Mouse (Mus musculus) spleen, embryonic (tissue): ENCODE data around the gene Higd1c.
"Not testable (repeated sequence)": the region's sequence is repeated elsewhere in the genome, so short reads cannot be mapped to it uniquely, and the experiment has no call there.

ENCODE experiments used
- CTCF ChIA-PET: fragments of 350-600 bp; sonication (Branson Sonifier 250); formaldehyde crosslinking; loops from one replicate; lab custom pipeline; 2022; lab: Charles Lee

The Higd1c gene

GRCm38 (mm10) chr15:100353399-100353798, 10.9 kb upstream of the Higd1c start:
- CTCF ChIA-PET, result not testable (repeated sequence)

GRCm38 (mm10) chr15:100355876-100356275, 8.5 kb upstream of the Higd1c start:
- CTCF ChIA-PET, result no interaction called here

DNA sequence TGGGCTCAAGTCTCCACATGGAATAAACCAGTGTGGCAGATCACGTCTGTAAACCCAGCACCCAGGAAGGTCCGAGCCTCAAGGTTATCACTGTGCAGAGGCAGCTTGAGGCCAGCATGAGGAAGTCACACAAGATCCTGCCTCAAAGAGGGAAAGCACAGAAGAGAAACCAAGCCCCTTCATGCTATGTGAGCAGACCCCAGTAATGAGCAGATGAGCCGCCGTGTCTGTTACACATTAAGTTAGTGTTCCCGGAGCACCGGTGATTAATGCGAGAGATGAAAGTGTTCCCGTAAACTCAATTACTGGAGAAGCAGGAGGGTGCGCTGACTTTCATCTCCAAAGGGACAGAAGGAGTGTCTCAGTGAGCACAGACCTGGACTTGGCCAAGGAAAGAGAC, 1.6 kb downstream of the Higd1c start:
- CTCF ChIA-PET, result not testable (repeated sequence)

DNA sequence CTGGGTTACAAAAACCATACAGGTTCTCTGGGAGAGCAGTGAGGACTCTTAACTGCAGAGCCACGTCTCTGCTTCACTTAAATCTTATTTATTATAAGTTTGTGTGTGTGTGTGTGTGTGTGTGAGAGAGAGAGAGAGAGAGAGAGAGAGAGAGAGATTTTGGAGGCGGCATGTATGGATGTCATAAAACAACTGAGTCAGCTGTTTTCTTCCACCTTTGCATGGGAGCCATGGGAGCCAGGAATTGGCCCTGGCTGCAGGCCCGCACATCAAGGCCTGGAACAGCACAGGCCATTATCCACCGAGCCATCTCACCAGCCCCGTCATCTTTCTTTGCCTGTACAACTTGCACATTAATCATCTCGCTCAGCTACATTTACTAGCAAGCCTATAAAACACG, 2.8 kb downstream of the Higd1c start:
- CTCF ChIA-PET, result no interaction called here

DNA sequence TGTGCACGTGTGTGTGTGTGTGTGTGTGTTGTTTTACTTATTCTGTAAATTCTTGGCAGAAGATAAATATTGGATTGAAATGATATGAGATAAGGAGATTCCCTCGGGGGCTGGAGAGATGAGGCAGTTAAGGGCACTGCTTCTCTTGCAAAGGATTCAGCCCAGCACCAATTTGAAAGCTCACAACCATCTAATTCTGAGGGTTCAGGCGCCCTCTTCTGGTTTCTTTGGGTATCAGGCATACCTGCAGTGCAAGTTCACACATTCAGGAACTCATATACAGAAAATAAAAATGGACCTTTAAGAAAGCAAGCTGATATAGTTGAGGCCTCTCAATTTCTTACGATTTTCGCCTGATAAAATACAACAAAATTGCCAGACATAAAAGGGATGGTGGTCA, 10.7 kb downstream of the Higd1c start:
- CTCF ChIA-PET, result interaction anchor here (0.6 kb wide), 1 partner anchor 73 kb away, joined by 5 read pairs; no protein-coding TSS in a partner anchor

GRCm38 (mm10) chr15:100377847-100378505, 13.6 kb downstream of the Higd1c start:
- CTCF ChIA-PET, result not testable (repeated sequence)

DNA sequence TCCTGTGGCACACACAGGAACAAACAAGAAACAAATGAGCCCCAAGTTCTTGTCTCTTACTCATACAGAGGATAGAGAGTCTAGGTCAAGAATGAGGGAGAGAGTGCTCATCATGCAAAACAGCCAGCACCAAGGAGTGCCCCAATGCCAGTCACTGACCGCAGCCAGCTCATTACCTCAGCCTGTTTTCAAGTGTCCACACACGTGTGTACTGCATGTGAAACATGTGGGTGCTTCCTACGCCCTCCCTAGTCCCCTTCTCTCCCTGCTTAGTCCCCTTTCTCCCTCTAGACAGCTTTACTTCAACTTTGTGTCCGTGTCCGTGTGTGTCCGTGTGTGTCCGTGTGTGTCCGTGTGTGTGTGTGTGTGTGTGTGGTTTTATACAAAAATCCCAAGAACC, 15.3 kb downstream of the Higd1c start:
- CTCF ChIA-PET, result interaction anchor here (0.6 kb wide), 1 partner anchor 122 kb away, joined by 5 read pairs; no protein-coding TSS in a partner anchor

- CTCF ChIA-PET, result no interaction called here
Observed at GRCm38 (mm10) chr15:100380104-100380503, 15.8 kb downstream of the Higd1c start.

DNA sequence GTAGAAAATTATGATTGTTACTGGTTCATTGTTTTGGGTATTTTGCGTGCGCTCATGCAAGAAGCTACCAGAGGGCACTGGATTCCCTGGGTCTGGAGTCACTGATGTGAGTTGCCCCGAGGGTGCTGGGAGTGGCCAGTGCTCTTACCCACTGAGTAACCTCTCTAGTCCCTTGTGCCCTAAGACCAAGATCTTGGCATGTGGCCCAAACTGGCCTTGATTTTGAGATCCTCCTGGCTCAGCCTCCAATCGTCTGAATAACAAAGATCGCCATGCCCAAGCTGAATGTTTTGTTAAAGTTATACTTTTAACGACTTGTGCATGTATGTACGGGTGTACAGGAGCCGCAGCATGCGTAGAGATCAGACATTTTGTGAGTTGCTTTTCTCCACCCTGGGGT, 21.4 kb downstream of the Higd1c start:
- CTCF ChIA-PET, result interaction anchor here (1.3 kb wide), 1 partner anchor 70 kb away, joined by 3 read pairs; no protein-coding TSS in a partner anchor

- CTCF ChIA-PET, result interaction anchor here (0.6 kb wide), 1 partner anchor 35 kb away, joined by 4 read pairs; no protein-coding TSS in a partner anchor
Observed at GRCm38 (mm10) chr15:100387544-100388223, 23.3 kb downstream of the Higd1c start.

GRCm38 (mm10) chr15:100388224-100388835, 24.0 kb downstream of the Higd1c start:
- CTCF ChIA-PET, result interaction anchor here (0.6 kb wide), 1 partner anchor 35 kb away, joined by 4 read pairs; no protein-coding TSS in a partner anchor

DNA sequence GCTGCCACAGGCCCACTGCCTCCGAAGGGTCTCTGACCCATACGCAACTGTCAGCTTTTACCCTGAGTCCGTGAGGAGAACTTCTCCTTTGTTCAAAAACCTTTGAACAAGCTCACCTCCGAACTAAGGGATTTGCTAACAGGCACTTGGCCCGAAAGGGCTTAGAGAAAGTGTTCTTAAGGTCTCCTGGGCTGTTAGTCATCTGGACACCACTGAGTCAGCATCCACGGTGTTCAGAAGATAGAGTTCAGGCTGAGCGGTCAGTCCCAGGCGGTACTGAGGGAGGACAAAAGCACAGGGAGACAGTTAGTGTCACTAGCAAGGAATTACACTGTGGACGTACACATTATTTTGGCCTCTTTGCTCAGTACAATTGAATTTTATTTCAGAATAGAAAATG, 24.5 kb downstream of the Higd1c start:
- CTCF ChIA-PET, result no interaction called here

- CTCF ChIA-PET, result no interaction called here
Observed at GRCm38 (mm10) chr15:100391066-100391465, 26.7 kb downstream of the Higd1c start.

DNA sequence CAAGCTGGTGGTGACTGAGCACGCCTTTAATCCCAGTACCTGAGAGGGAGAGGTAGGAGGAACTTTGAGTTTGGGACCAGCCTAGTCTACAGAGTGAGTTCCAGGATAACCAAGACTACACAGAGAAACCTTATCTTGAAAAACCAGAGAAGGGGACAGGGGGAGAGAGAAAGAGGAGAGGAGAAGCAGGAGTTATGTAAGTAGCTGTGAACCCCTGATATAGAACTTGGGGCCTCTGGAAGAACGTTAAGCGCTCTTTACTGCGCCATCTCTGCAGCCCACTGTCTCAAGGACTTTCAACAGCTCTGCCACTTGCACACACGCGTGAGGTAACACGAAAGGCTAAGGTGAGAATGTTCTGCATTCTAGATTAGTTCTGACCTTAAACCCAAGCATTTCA, 27.3 kb downstream of the Higd1c start:
- CTCF ChIA-PET, result no interaction called here

DNA sequence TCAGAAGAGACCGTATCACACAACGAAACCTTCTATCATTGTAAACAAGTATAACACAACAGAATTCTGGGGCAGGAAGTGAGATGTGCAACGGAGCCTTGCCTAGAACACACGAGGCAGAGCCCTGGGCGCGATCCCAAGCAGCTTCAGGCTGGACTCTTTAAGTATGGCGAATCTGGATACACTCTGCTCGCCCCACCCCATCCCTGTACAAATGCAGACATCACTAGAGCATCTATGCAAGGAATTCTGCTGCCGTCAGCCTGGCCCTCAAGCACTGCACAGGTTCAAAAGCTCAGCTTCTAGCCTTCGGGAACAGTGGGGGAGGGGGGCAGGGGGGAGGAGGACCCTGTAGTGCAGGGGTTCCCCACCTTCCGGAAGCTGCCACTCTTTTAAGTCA, 28.7 kb downstream of the Higd1c start:
- CTCF ChIA-PET, result no interaction called here

- CTCF ChIA-PET, result no interaction called here
Observed at GRCm38 (mm10) chr15:100395561-100395960, 31.2 kb downstream of the Higd1c start.

GRCm38 (mm10) chr15:100400592-100401250, 36.4 kb downstream of the Higd1c start:
- CTCF ChIA-PET, result interaction anchor here (0.6 kb wide), 1 partner anchor 138 kb away, joined by 3 read pairs; no protein-coding TSS in a partner anchor

GRCm38 (mm10) chr15:100401811-100402210, 37.5 kb downstream of the Higd1c start:
- CTCF ChIA-PET, result no interaction called here

GRCm38 (mm10) chr15:100402347-100402746, 38.0 kb downstream of the Higd1c start:
- CTCF ChIA-PET, result no interaction called here

DNA sequence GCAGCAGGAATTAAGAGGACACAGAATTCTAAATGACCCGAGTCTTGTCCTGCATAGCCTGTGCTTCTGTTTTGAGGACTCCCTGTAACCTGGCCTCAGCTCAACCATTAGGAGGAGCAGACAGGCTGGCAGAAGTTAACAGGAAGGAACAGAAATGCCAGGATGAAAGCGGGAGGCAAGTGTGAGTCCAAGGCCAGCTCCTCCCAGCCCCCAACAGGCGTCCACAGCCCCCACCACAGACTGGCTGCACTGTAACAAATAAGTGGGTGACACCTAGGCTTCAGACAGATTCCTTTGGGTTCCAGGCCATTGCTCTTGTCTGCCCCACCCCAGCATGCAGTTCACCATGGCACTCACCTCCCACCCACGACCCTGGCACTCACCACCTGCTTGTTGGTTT, 38.5 kb downstream of the Higd1c start:
- CTCF ChIA-PET, result no interaction called here

- CTCF ChIA-PET, result no interaction called here
Observed at GRCm38 (mm10) chr15:100403318-100404000, 39.1 kb downstream of the Higd1c start.
